8 mouse cellular contexts compared by ENCODE assay signal in genomic region chr1:81745024-81745960, GRCm38 (mm10).
A peak's percentile ranks its signal among the peaks of the same experiment; 100 is the strongest.
DNase-seq lines count a peak whose midpoint lies in the region; ATAC-seq and TF ChIP-seq lines count a peak whose summit lies in the region.

No protein-coding gene starts in this region.

- no peak overlapping the region for H3K4me3 ChIP-seq in hindbrain, embryonic 10.5 days
- H3K4me3 ChIP-seq in hindbrain, embryonic 14.5 days (replicated peaks; ENCODE audit: low read length) = no peak overlapping the region
- H3K4me3 ChIP-seq in embryonic facial prominence, embryonic 15.5 days (replicated peaks) = no peak overlapping the region
- no peak overlapping the region for H3K4me3 ChIP-seq in lung, postnatal 0 days (ENCODE audit: low read depth, low read length)

- no peak overlapping the region for H3K9ac ChIP-seq in hindbrain, embryonic 14.5 days
- no peak overlapping the region for H3K9ac ChIP-seq in embryonic facial prominence, embryonic 15.5 days
- no peak overlapping the region for H3K9ac ChIP-seq in lung, postnatal 0 days (replicated peaks; ENCODE audit: low read depth)

- no peak for ATAC-seq in hindbrain, embryonic 14.5 days (ENCODE audit: low FRiP score)
- ATAC-seq in embryonic facial prominence, embryonic 15.5 days (ENCODE audit: insufficient number of reproducible peaks, low FRiP score, low TSS enrichment, low read depth) = no peak
- ATAC-seq in monocyte, adult 5-6 weeks (replicated peaks; ENCODE audit: insufficient number of reproducible peaks, low FRiP score, low TSS enrichment, poor library complexity, severe bottlenecking) = no peak
- ATAC-seq in lung, postnatal 0 days = no peak

- H3K9me3 ChIP-seq in hindbrain, embryonic 10.5 days = no peaks in the 10 kb centered on the region
- no peaks in the 10 kb centered on the region for H3K9me3 ChIP-seq in hindbrain, embryonic 14.5 days (ENCODE audit: control insufficient read depth, low read length)
- no peaks in the 10 kb centered on the region for H3K9me3 ChIP-seq in embryonic facial prominence, embryonic 15.5 days (replicated peaks)
- H3K9me3 ChIP-seq in lung, postnatal 0 days (ENCODE audit: low read length) = no peaks in the 10 kb centered on the region

- peak; percentile 15 for DNase-seq in hindbrain, embryonic 10.5 days (ENCODE audit: low spot score)
- DNase-seq in hindbrain, embryonic 14.5 days (ENCODE audit: low spot score) = no peak
- peak; percentile 89 for DNase-seq in adipocyte (ENCODE audit: low spot score)
- peak; percentile 29 to 70 for DNase-seq in kidney, postnatal 36 days
- DNase-seq in cerebellum, adult 9-11 months = no peak
- DNase-seq in lung, postnatal 0 days (ENCODE audit: low spot score) = no peak

- H3K4me2 ChIP-seq in hindbrain, embryonic 14.5 days (replicated peaks) = no peak overlapping the region
- no peak overlapping the region for H3K4me2 ChIP-seq in embryonic facial prominence, embryonic 15.5 days (replicated peaks)
- no peak overlapping the region for H3K4me2 ChIP-seq in lung, postnatal 0 days (replicated peaks; ENCODE audit: low read depth, low read length)

- peak overlapping the region; percentile 45; the same call in 1 of the 2 replicates for H3K27ac ChIP-seq in hindbrain, embryonic 10.5 days
- H3K27ac ChIP-seq in hindbrain, embryonic 14.5 days = no peak overlapping the region
- peak overlapping the region; percentile 55 for H3K27ac ChIP-seq in embryonic facial prominence, embryonic 15.5 days (replicated peaks)
- H3K27ac ChIP-seq in lung, postnatal 0 days (ENCODE audit: low read length) = no peak overlapping the region

- H3K36me3 ChIP-seq in hindbrain, embryonic 10.5 days = no peaks in the 10 kb centered on the region
- H3K36me3 ChIP-seq in hindbrain, embryonic 14.5 days (replicated peaks; ENCODE audit: control insufficient read depth, insufficient read depth) = no peaks in the 10 kb centered on the region
- no peaks in the 10 kb centered on the region for H3K36me3 ChIP-seq in embryonic facial prominence, embryonic 15.5 days
- H3K36me3 ChIP-seq in lung, postnatal 0 days (ENCODE audit: insufficient read depth, low read length) = no peaks in the 10 kb centered on the region

- no peaks in the 10 kb centered on the region for H3K27me3 ChIP-seq in hindbrain, embryonic 10.5 days (ENCODE audit: insufficient read depth, poor library complexity, severe bottlenecking)
- H3K27me3 ChIP-seq in hindbrain, embryonic 14.5 days (ENCODE audit: control insufficient read depth, insufficient read depth, low read length) = no peaks in the 10 kb centered on the region
- no peaks in the 10 kb centered on the region for H3K27me3 ChIP-seq in embryonic facial prominence, embryonic 15.5 days
- H3K27me3 ChIP-seq in lung, postnatal 0 days (replicated peaks; ENCODE audit: insufficient read depth, low read length) = no peaks in the 10 kb centered on the region

- peaks cover 16% of the 10 kb centered on the region for H3K4me1 ChIP-seq in hindbrain, embryonic 10.5 days (replicated peaks)
- no peaks in the 10 kb centered on the region for H3K4me1 ChIP-seq in hindbrain, embryonic 14.5 days (replicated peaks; ENCODE audit: control insufficient read depth, insufficient read depth, low read length)
- peaks cover 11% of the 10 kb centered on the region for H3K4me1 ChIP-seq in embryonic facial prominence, embryonic 15.5 days
- H3K4me1 ChIP-seq in lung, postnatal 0 days (ENCODE audit: insufficient read depth, low read depth, low read length) = no peaks in the 10 kb centered on the region

- no peak for TF ChIP-seq CTCF in lung, postnatal 0 days (IDR thresholded peaks at IDR 0.05)

- 60% methylated on average over 14 of the region's 14 CpGs for WGBS in hindbrain, embryonic 10.5 days
- WGBS in hindbrain, embryonic 14.5 days = 69% methylated on average over 14 of the region's 14 CpGs
- WGBS in embryonic facial prominence, embryonic 15.5 days = 61% methylated on average over 14 of the region's 14 CpGs
- 69% methylated on average over 14 of the region's 14 CpGs for WGBS in lung, postnatal 0 days

- TF ChIP-seq EP300 in lung, postnatal 0 days (IDR thresholded peaks at IDR 0.05) = no peak

Comparison
In these comparisons a context has a peak if more than half of its experiments do, and no peak if none do; other contexts are left out.
1. DNase-seq: peak in hindbrain, embryonic 10.5 days (single experiment), adipocyte (single experiment) and kidney, postnatal 36 days (2 of 2); none in hindbrain, embryonic 14.5 days (single experiment), cerebellum, adult 9-11 months (single experiment) and lung, postnatal 0 days (single experiment).
2. H3K27ac ChIP-seq: peak in hindbrain, embryonic 10.5 days (single experiment) and embryonic facial prominence, embryonic 15.5 days (single experiment); none in hindbrain, embryonic 14.5 days (single experiment) and lung, postnatal 0 days (single experiment).